ENCODE assay signal across 8 mouse cellular contexts in the genomic region with DNA sequence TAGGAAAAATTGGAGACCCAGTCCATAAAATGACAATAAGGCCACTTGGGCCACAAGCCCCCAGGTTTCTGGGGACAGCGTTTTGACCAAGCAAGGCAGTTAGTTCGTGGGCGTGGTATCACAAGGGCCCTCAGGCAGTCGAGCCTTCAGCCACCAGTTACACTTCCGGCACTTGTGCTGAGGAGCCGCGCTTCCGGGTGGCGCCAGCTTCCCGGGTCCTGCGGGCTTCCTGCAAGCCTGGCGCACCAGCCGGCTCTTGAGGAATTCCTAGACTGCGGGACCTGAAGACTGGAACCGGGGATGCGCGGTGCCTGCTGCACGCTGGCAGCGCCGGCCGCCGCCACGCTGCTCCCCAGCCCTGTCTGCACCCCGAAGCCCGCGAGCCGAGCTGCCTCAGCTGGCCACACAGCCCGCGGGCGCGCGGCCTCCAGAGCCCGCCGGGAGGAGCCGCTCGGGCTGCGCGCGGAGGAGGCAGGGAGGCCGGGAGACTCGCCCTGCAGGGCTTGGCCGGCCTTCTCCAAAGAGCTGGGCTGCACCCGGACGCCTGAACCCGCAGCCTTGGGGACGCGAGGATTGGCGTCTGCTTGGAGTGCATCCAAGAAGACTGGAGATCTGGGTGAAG. TPM values are rescaled to one million over a fixed set of nuclear protein-coding genes. Genes with fewer than 3 reads are reported as not detected.
A peak's percentile ranks its signal among the peaks of the same experiment; 100 is the strongest.
DNase-seq lines count a peak whose midpoint lies in the region; ATAC-seq lines count a peak whose summit lies in the region.

No protein-coding gene starts in this region.

- peak; percentile 78 for DNase-seq in adipocyte (ENCODE audit: low spot score)
- peak; percentile 92 for DNase-seq in embryo, embryonic 10 days (ENCODE audit: low spot score)
- peak; percentile 72 for DNase-seq in gastrocnemius, postnatal 10 days
- peak; percentile 72 to 88 for DNase-seq in left cerebral cortex, postnatal 10 days (ENCODE audit: extremely low spot score in 1 of 2, low spot score in 2 of 2)
- DNase-seq in right cerebral cortex, postnatal 10 days (ENCODE audit: low spot score in 2 of 2) = peak; percentile 85 to 87
- peak; percentile 84 for DNase-seq in urinary bladder, postnatal 14 days (ENCODE audit: low spot score)

- intact Hi-C loops in left cerebral cortex, postnatal 10 days (cut with DNase I) = no loop called here

- ATAC-seq in inflammation-experienced regulatory T-cells, adult 6 months = peak; percentile 75
- peak; percentile 76 for ATAC-seq in megakaryocyte progenitor cell, adult 5-6 weeks (replicated peaks; ENCODE audit: poor library complexity)

RNA-seq across cellular contexts. Expression of gene Zfp292, which starts 3.8 kb away (rescaled TPM):
- total RNA-seq in gastrocnemius, postnatal 10 days (2021) = 10 to 100 TPM; 11.8 to 14.5 TPM
- polyA plus RNA-seq in inflammation-experienced regulatory T-cells, adult 6 months (2017; shearing (Covaris generic)) = 10 to 100 TPM; 14.8 to 28.0 (median 25.1) TPM
- total RNA-seq in left cerebral cortex, postnatal 10 days (2021) = 10 to 100 TPM; 26.6 to 27.2 TPM
- total RNA-seq in megakaryocyte progenitor cell, adult 5-6 weeks (2015) = 26.6 and 32.5 TPM in 2 replicates
- 21.5 and 31.3 TPM in 2 replicates for total RNA-seq in megakaryocyte progenitor cell, adult 5-6 weeks (2017)

RNA-seq across cellular contexts. Expression of gene Cga, which starts 7.0 kb away (rescaled TPM):
- total RNA-seq in gastrocnemius, postnatal 10 days (2021) = not detected
- not detected for polyA plus RNA-seq in inflammation-experienced regulatory T-cells, adult 6 months (2017; shearing (Covaris generic))
- total RNA-seq in left cerebral cortex, postnatal 10 days (2021) = not detected
- not detected in 2 replicates for total RNA-seq in megakaryocyte progenitor cell, adult 5-6 weeks (2015)
- not detected in 2 replicates for total RNA-seq in megakaryocyte progenitor cell, adult 5-6 weeks (2017)

Comparison
In these comparisons a context has a peak if more than half of its experiments do, and no peak if none do; other contexts are left out.
1. Peak in every context shown above with its lines: DNase-seq and ATAC-seq.